8 mouse cellular contexts compared by ENCODE assay signal in genomic region chr2:3683751-3684229, GRCm38 (mm10).
A peak's percentile ranks its signal among the peaks of the same experiment; 100 is the strongest.
DNase-seq lines count a peak whose midpoint lies in the region; ATAC-seq and TF ChIP-seq lines count a peak whose summit lies in the region.

No protein-coding gene starts in this region.

- no peak overlapping the region for H3K9ac ChIP-seq in kidney, postnatal 0 days (ENCODE audit: low read depth, low read length)
- no peak overlapping the region for H3K9ac ChIP-seq in kidney, embryonic 15.5 days
- H3K9ac ChIP-seq in midbrain, embryonic 13.5 days (replicated peaks), result no peak overlapping the region
- H3K9ac ChIP-seq in liver, embryonic 11.5 days (ENCODE audit: low read depth, low read length), result no peak overlapping the region

- no peak overlapping the region for H3K27ac ChIP-seq in kidney, postnatal 0 days
- no peak overlapping the region for H3K27ac ChIP-seq in kidney, embryonic 15.5 days
- peak overlapping the region; percentile 68 for H3K27ac ChIP-seq in midbrain, embryonic 13.5 days
- no peak overlapping the region for H3K27ac ChIP-seq in liver, embryonic 11.5 days (ENCODE audit: low read depth, low read length)

- peak; percentile 55 for DNase-seq in kidney, postnatal 0 days (ENCODE audit: low spot score)
- peak; percentile 39 for DNase-seq in brain, adult 2 months (ENCODE audit: low read depth, low spot score)
- peak; percentile 37 for DNase-seq in gastrocnemius, adult 18-20 months (ENCODE audit: low spot score)
- no peak for DNase-seq in testis, postnatal 10 days (ENCODE audit: low spot score)
- no peak for DNase-seq in liver, embryonic 11.5 days (ENCODE audit: low spot score)

- H3K4me3 ChIP-seq in kidney, postnatal 0 days (replicated peaks; ENCODE audit: low read depth, low read length), result no peak overlapping the region
- no peak overlapping the region for H3K4me3 ChIP-seq in kidney, embryonic 15.5 days (replicated peaks)
- H3K4me3 ChIP-seq in midbrain, embryonic 13.5 days (replicated peaks), result no peak overlapping the region
- no peak overlapping the region for H3K4me3 ChIP-seq in liver, embryonic 11.5 days (ENCODE audit: low read depth, low read length)

- WGBS in kidney, postnatal 0 days, result 21% methylated on average over 6 of the region's 6 CpGs
- WGBS in kidney, embryonic 15.5 days, result 35% methylated on average over 6 of the region's 6 CpGs
- WGBS in midbrain, embryonic 13.5 days, result 16% methylated on average over 6 of the region's 6 CpGs
- WGBS in liver, embryonic 11.5 days, result 66% methylated on average over 6 of the region's 6 CpGs

- no peak for TF ChIP-seq CTCF in kidney, postnatal 0 days (IDR thresholded peaks at IDR 0.05; ENCODE audit: low read depth)

- no peak for ATAC-seq in kidney, postnatal 0 days (replicated peaks; ENCODE audit: low FRiP score, low read depth)
- no peak for ATAC-seq in kidney, embryonic 15.5 days (replicated peaks; ENCODE audit: low FRiP score)
- peak; percentile 83 for ATAC-seq in midbrain, embryonic 13.5 days
- ATAC-seq in erythroid progenitor cell, adult 5-6 weeks (replicated peaks; ENCODE audit: low FRiP score, poor library complexity, severe bottlenecking), result no peak
- no peak for ATAC-seq in liver, embryonic 11.5 days (replicated peaks; ENCODE audit: low FRiP score)

- H3K27me3 ChIP-seq in kidney, postnatal 0 days (ENCODE audit: insufficient read depth, low read length), result no peaks in the 10 kb centered on the region
- no peaks in the 10 kb centered on the region for H3K27me3 ChIP-seq in kidney, embryonic 15.5 days
- H3K27me3 ChIP-seq in midbrain, embryonic 13.5 days, result no peaks in the 10 kb centered on the region
- H3K27me3 ChIP-seq in liver, embryonic 11.5 days (replicated peaks; ENCODE audit: control insufficient read depth, insufficient read depth, low read length), result no peaks in the 10 kb centered on the region

- H3K4me2 ChIP-seq in kidney, postnatal 0 days (ENCODE audit: low read length), result no peak overlapping the region
- H3K4me2 ChIP-seq in kidney, embryonic 15.5 days, result no peak overlapping the region
- peak overlapping the region; percentile 16 for H3K4me2 ChIP-seq in midbrain, embryonic 13.5 days (replicated peaks)
- H3K4me2 ChIP-seq in liver, embryonic 11.5 days, result no peak overlapping the region

- no peaks in the 10 kb centered on the region for H3K36me3 ChIP-seq in kidney, postnatal 0 days (ENCODE audit: insufficient read depth, low read length)
- no peaks in the 10 kb centered on the region for H3K36me3 ChIP-seq in kidney, embryonic 15.5 days
- no peaks in the 10 kb centered on the region for H3K36me3 ChIP-seq in midbrain, embryonic 13.5 days
- no peaks in the 10 kb centered on the region for H3K36me3 ChIP-seq in liver, embryonic 11.5 days (ENCODE audit: control insufficient read depth, insufficient read depth, low read length)

- H3K4me1 ChIP-seq in kidney, postnatal 0 days (replicated peaks; ENCODE audit: insufficient read depth, low read length), result no peaks in the 10 kb centered on the region
- 0 out of 2 replicates have a peak, but pooled peaks cover 7% of the 10 kb centered on the region for H3K4me1 ChIP-seq in kidney, embryonic 15.5 days
- peaks cover 19% of the 10 kb centered on the region for H3K4me1 ChIP-seq in midbrain, embryonic 13.5 days (replicated peaks)
- H3K4me1 ChIP-seq in liver, embryonic 11.5 days (replicated peaks; ENCODE audit: control insufficient read depth, insufficient read depth, low read length), result no peaks in the 10 kb centered on the region

- H3K9me3 ChIP-seq in kidney, postnatal 0 days (replicated peaks; ENCODE audit: low read length), result no peaks in the 10 kb centered on the region
- no peaks in the 10 kb centered on the region for H3K9me3 ChIP-seq in kidney, embryonic 15.5 days (replicated peaks)
- no peaks in the 10 kb centered on the region for H3K9me3 ChIP-seq in midbrain, embryonic 13.5 days
- H3K9me3 ChIP-seq in liver, embryonic 11.5 days (ENCODE audit: control insufficient read depth, low read length), result no peaks in the 10 kb centered on the region

Comparison
In these comparisons a context has a peak if more than half of its experiments do, and no peak if none do; other contexts are left out.
1. DNase-seq: peak in kidney, postnatal 0 days (single experiment), brain, adult 2 months (single experiment) and gastrocnemius, adult 18-20 months (single experiment); none in testis, postnatal 10 days (single experiment) and liver, embryonic 11.5 days (single experiment).